Mouse (Mus musculus) bone marrow macrophage, adult 2 months (primary cell): ENCODE measurements around the gene Inpp5k. TPM values are rescaled to one million over a fixed set of nuclear protein-coding genes. Genes with fewer than 3 reads are reported as not detected.

Experiments
- H3K27ac ChIP-seq: 2 replicates; pipeline ENCODE4 v1.5.1; 2012; ENCODE audit warnings: low read depth, low read length; ENCODE audit not compliant: insufficient read depth
- H3K4me1 ChIP-seq: 2 replicates; pipeline ENCODE4 v1.6.1; 2012; ENCODE audit warnings: low read length; ENCODE audit not compliant: control insufficient read depth, insufficient read depth
- H3K4me3 ChIP-seq: 2 replicates; pipeline ENCODE4 v1.5.1; 2012; ENCODE audit warnings: mild to moderate bottlenecking, low read length, moderate library complexity; ENCODE audit not compliant: insufficient read depth
- CTCF ChIP-seq: IDR thresholded peaks from 2 replicates; pipeline ENCODE4 v1.5.1; 2012; ENCODE audit warnings: low read depth, mild to moderate bottlenecking, low read length, moderate library complexity
- POLR2A ChIP-seq: IDR thresholded peaks from 2 replicates; pipeline ENCODE4 v1.6.1; 2012; ENCODE audit warnings: mild to moderate bottlenecking, low read depth, low read length, borderline replicate concordance
- polyA plus RNA-seq: library from polyadenylated mRNA; stranded (reverse); fragments of >200 nt; gene quantifications from 2 replicates; pipeline ENCODE4 v1.2.4, GENCODE M21; 2012; ENCODE audit not compliant: missing spikeins, insufficient read depth, insufficient read length

Gene Inpp5k
- polyA plus RNA-seq, 1 experiment, result 101 TPM

DNA sequence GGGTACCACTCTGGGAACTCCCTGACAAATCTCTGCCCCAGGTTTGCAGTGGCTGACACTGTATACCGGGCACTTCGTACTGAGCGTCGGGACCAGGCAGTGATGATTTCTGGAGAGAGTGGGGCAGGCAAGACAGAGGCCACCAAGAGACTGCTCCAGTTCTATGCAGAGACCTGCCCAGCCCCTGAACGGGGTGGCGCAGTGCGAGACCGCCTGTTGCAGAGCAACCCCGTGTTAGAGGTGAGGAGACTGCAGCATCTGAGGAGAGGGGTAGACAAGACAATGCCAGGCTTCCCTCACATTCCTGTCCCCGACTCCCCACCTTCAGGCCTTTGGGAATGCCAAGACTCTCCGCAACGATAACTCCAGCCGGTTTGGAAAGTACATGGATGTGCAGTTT is 27.5 kb downstream of the Inpp5k start:
- no peak overlapping the region for H3K27ac ChIP-seq
- H3K4me3 ChIP-seq, result no peak overlapping the region
- no peak for TF ChIP-seq POLR2A
- no peak for TF ChIP-seq CTCF
- H3K4me1 ChIP-seq, result peaks cover 31% of the 10 kb centered on the region

DNA sequence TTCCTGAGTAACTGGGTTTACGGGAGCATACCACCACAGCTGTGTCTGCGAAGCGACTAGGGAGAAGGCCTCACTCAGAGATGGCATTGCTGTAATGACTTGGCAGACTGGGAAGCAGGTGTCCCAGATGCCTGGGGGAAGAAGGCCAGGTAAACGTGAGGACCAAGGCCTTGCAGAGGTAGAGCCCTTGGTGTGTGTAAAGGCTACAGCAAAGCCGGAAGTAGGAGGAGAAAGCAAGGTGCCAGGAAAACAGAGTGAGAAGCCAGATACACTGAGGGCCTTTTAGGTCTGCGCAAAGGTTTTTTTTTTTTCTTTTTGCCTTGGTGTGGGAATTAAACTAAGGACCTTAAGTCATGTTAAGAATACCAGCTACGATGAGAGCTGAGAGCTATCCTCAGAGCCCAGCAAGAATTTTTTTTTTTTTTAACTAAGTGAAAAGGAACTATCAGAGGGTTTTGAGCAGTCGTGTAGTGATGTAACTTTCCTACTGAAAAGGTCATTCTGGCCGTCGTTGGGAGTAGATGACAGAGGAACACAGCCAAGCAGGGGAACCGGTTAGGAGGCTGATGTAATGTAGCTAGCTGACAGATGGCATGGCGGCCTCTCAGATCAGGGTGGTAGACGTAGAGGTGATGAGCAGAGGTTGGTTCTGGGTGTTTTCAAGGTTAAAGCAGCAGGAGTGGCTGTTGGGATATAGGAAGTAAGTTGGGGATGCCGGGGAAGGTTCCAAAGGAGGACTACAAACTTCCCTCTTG is 28.4 kb downstream of the Inpp5k start:
- no peak overlapping the region for H3K27ac ChIP-seq

DNA sequence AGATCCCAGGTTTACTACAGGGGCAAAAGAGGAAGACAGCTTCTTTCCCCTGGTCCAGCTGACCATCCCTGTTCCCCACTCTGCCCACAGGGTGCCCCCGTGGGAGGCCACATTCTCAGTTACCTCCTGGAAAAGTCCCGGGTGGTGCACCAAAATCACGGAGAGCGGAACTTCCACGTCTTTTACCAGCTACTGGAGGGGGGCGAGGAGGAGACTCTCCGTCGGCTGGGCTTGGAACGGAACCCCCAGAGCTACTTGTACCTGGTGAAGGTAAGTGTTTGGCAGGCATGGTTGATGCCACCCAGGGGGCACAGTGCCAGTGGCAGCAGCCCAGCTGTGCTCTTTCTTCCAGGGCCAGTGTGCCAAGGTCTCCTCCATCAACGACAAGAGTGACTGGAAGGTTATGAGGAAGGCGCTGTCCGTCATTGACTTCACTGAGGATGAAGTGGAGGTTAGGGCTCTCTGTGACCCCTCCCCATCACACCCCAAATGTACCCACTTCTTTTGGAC is 29.3 kb downstream of the Inpp5k start:
- peaks cover 24% of the 10 kb centered on the region for H3K4me1 ChIP-seq
- no peak for TF ChIP-seq CTCF
- TF ChIP-seq POLR2A, result no peak
- no peak overlapping the region for H3K4me3 ChIP-seq

More for the DNA sequence above, 28.4 kb downstream of the Inpp5k start:
- Histone ChIP-seq H3K4me3 (no peak overlapping the region), H3K4me1 (peaks cover 31% of the 10 kb centered on the region)
- no peak for TF ChIP-seq POLR2A

DNA sequence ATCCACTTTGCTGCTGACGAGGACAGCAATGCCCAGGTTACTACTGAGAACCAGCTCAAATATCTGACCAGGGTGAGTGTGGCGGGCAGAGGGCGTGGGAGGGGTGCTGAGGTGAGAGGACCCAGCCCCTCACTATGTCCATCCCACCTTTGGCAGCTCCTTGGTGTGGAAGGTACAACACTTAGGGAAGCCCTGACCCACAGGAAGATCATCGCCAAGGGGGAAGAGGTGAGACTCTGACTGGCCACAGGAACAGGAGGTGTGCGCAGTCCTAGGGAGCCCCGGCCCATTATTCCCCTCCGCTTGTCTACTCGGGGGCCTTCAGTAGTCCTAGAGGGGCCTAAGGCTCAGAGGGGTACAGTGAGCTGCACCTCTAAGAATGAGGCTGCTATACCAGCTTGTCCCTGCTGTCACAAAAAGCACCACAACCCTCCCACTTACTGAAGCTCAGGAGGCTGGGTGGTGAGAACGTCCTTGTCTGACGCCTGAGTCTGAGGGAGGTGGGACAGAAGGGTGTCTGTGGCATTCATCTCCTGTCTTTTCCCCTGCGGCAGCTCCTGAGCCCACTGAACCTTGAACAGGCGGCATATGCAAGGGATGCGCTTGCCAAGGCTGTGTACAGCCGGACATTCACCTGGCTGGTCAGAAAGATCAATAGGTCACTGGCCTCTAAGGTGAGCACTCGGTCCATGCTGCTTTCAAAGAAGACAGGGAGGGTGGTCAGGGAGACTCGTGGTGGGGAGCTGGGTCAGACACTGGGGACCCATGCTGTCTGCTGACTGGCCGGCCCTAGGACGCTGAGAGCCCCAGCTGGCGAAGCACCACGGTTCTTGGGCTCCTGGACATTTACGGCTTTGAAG is 30.4 kb downstream of the Inpp5k start:
- H3K27ac ChIP-seq, result no peak overlapping the region
- H3K4me3 ChIP-seq, result no peak overlapping the region
- peaks cover 20% of the 10 kb centered on the region for H3K4me1 ChIP-seq
- TF ChIP-seq POLR2A, result no peak
- TF ChIP-seq CTCF, result no peak

More for the DNA sequence above, 29.3 kb downstream of the Inpp5k start:
- H3K27ac ChIP-seq, result no peak overlapping the region

DNA sequence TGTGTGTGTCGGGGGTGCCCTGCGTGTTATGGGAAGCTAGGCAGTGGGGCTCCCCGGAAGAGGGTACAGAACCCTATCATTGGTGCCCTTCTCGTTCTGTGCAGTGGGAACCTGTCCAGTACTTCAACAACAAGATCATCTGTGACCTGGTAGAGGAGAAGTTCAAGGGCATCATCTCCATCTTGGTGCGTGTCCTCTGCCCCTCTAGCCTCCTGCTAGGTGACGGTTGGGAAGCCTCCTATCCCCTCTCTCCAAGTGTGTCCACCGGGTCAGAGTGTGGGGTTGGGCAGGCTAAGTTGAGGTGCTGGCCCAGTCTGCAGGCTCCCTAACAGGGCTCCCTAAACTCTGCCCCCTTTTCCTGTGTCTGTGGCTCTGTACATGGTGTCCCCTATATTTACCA is 31.3 kb downstream of the Inpp5k start:
- Histone ChIP-seq H3K4me3 (no peak overlapping the region), H3K4me1 (peaks cover 20% of the 10 kb centered on the region)
- TF ChIP-seq CTCF, result no peak
- no peak for TF ChIP-seq POLR2A

DNA sequence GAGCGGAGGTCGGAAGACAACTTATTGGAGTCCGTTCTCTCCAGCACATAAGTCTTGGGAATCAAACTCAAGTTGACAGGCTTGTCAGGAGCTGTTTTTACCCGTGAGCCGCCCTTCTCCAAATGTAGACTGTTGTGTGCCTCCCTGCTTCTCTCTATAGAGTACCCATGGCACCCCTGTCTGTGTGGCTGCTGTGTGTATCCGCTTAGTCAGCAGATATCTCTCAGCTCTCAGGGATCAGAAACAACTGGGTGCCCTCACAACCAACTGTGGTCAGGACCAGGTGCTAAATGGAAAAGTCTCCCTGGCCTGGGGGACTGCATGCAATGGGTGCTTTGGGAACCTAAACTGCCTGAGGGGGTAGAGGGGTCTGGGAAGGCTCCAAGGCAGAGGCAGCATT is 35.5 kb downstream of the Inpp5k start:
- peaks cover 12% of the 10 kb centered on the region for H3K4me1 ChIP-seq
- H3K4me3 ChIP-seq, result no peak overlapping the region
- TF ChIP-seq POLR2A (no peak), CTCF (no peak)
- no peak overlapping the region for H3K27ac ChIP-seq

More for the DNA sequence above, 31.3 kb downstream of the Inpp5k start:
- no peak overlapping the region for H3K27ac ChIP-seq

DNA sequence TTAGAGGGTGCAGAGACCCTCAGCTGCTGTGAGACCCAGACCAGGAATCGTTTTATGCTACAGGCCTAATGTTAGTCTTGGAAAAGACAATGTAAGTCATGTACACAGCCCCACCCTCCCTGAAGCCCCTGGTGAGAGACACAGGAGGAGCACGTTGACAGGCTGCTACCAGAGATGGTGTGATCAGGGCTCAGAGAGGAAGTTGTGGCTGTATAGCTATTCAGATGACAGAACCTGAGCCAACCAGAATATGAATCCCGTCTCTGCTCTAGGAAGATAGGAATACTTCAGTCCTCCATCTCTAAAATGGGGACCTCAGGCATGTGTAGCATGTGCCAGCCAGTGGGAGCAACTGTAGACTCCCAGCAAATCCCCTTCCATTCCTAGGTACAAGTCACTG is 37.8 kb downstream of the Inpp5k start:
- TF ChIP-seq CTCF (no peak), POLR2A (no peak)
- no peak overlapping the region for H3K27ac ChIP-seq
- H3K4me3 ChIP-seq, result no peak overlapping the region
- H3K4me1 ChIP-seq, result peaks cover 12% of the 10 kb centered on the region

DNA sequence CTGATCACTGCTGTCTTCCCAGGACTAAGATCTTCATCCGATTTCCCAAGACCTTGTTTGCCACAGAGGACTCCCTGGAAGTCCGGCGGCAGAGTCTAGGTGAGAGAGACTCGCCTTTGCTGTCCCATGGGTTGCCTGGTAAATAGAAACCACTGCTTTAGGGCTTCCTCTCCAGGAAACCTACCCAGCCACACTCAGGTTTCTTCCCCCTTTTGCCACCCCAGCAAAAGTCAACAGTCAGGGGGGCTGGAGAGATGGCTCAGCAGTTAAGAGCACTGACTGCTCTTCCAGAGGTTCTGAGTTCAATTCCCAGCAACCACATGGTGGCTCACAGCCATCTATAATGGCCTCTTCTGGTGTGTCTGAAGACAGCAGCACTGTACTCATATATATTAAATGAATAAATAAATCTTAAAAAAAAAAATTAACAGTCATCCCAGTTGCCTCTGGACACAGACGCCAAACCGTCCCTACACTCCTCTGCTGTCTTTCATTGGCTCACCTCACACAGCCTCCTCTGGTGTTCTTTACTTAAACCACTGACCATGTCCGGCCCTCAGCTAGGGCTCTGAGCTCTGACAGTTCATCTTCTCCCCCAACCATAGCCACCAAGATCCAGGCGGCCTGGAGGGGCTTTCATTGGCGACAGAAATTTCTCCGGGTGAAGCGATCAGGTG is 38.5 kb downstream of the Inpp5k start:
- no peak overlapping the region for H3K27ac ChIP-seq
- no peak for TF ChIP-seq POLR2A
- no peak overlapping the region for H3K4me3 ChIP-seq
- H3K4me1 ChIP-seq, result peaks cover 12% of the 10 kb centered on the region

DNA sequence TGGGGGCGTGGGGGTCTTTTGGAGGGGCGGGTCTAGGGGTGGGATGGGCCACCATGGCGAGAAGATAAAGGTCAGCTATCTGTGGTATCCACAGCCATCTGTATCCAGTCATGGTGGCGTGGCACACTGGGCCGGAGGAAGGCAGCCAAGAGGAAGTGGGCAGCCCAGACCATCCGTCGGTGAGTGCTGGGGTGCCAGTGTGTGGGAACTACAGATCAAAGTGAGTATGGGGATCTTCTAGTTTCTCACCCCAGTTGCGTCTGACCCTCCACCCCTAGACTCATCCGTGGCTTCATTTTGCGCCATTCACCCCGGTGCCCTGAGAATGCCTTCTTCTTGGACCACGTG is 39.0 kb downstream of the Inpp5k start:
- Histone ChIP-seq H3K4me1 (peaks cover 12% of the 10 kb centered on the region), H3K4me3 (no peak overlapping the region), H3K27ac (no peak overlapping the region)
- TF ChIP-seq CTCF (no peak), POLR2A (no peak)

DNA sequence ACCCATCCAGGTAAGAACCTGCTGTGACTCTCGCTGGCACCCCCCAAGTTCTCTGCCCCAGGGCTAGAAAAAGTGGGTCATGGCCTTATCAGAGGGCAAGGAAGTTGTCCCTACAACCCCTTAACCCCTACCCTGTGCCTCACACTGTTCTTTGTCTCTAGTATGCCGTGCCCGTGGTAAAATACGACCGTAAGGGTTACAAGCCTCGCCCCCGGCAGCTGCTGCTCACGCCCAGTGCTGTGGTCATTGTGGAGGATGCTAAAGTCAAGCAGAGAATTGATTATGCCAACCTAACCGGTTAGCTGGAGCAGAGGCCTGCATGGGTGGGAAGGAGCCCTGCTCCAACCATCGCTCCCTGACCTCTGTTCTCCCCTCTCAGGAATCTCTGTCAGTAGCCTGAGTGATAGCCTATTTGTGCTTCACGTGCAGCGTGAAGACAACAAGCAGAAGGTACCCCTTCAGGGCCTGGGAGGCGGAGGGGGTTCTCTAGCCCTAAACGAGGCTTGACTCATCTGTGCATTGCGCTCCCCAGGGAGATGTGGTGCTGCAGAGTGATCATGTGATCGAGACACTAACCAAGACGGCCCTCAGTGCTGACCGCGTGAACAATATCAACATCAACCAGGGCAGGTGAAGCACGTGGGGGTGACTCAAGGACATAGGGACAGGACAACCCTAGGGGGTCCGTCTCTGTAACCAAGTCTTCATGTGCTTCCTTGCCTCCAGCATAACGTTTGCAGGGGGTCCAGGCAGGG is 40.8 kb downstream of the Inpp5k start:
- TF ChIP-seq POLR2A, result no peak
- no peak for TF ChIP-seq CTCF
- Histone ChIP-seq H3K4me3 (no peak overlapping the region), H3K27ac (no peak overlapping the region), H3K4me1 (peaks cover 12% of the 10 kb centered on the region)
